Mouse (Mus musculus) adrenal gland, postnatal 10 days (tissue): ENCODE results near the gene Grm7. TPM values are rescaled to one million over a fixed set of nuclear protein-coding genes. Genes with fewer than 3 reads are reported as not detected.

ENCODE experiments used
- DNase-seq: peaks from one replicate; pipeline ENCODE4 v3.0.0; 2021; ENCODE audit warnings: mixed read lengths
- long read RNA-seq, 2 experiments: library from polyadenylated mRNA; stranded (forward); transcript quantifications; one replicate each; pipeline ENCODE4 v2.0.0; 2021
- total RNA-seq, 2 experiments: library from RNA; stranded (reverse); gene quantifications; 2 replicates each; pipeline ENCODE4 v1.2.3; 2021

Grm7 gene
- total RNA-seq, result 1 to 10 TPM in 1 of 2 experiments, under 1 TPM in 1; 0.90 to 1.5 TPM
- long read RNA-seq, experiment 1, result 0 reads
- long read RNA-seq, experiment 2, result 0 reads

DNA sequence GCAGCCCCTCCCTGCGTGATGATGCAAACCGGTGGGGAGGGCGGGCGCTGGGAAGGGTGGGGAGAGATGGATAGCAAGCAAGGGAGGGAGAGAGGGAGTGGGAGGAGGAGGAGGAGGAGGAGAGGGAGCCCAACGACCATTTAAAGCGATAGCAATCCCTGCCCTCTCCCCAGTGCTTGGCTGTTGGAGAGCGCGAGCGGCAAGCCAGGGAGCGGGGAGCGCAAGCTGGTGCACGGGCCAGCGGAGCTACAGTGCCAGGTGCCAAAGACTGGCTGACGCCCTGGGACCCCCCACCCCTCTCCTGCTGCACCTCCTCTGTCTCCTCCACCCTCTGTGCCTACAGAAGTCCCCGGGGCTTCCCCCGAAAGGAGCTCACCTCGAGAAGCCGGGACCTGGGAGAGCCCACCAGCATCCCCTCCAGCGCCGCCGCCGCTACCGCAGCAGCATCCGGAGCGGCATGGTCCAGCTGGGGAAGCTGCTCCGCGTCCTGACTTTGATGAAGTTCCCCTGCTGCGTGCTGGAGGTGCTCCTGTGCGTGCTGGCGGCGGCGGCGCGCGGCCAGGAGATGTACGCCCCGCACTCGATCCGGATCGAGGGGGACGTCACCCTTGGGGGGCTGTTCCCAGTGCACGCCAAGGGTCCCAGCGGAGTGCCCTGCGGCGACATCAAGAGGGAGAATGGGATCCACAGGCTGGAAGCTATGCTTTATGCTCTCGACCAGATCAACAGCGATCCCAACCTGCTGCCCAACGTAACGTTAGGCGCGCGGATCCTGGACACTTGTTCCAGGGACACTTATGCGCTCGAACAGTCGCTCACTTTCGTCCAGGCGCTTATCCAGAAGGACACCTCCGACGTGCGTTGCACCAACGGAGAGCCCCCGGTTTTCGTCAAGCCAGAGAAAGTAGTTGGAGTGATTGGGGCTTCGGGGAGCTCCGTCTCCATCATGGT, at the start of gene Grm7:
Gene Grm7 (plus strand): TSS at position 171 of the 951 bp plus-strand sequence.
- DNase-seq, result peak; percentile 12

DNA sequence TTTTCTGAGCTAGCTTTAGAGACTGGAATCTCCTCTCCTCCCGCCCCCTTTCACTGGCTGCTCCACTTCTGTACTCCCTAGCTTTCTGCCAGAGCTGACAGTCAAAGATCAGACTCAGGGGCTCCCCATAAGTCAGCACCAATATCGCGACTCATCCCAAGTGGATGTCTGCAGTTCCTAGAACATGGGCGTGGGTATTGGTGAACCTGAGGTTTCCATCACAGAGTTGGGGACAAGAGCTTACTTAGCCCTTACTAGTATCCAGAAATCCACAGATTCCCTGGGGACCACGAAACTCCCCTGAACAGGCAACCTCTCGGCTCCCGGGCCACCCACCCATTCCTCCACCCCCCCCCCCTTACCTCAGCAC, 355 bp upstream of the Grm7 start:
- no peak for DNase-seq

- DNase-seq, result no peak
Measured at GRCm38 (mm10) chr6:110646901-110647300, 1.5 kb downstream of the Grm7 start.

- DNase-seq, result no peak
Measured at GRCm38 (mm10) chr6:110649227-110649626, 3.8 kb downstream of the Grm7 start.

DNA sequence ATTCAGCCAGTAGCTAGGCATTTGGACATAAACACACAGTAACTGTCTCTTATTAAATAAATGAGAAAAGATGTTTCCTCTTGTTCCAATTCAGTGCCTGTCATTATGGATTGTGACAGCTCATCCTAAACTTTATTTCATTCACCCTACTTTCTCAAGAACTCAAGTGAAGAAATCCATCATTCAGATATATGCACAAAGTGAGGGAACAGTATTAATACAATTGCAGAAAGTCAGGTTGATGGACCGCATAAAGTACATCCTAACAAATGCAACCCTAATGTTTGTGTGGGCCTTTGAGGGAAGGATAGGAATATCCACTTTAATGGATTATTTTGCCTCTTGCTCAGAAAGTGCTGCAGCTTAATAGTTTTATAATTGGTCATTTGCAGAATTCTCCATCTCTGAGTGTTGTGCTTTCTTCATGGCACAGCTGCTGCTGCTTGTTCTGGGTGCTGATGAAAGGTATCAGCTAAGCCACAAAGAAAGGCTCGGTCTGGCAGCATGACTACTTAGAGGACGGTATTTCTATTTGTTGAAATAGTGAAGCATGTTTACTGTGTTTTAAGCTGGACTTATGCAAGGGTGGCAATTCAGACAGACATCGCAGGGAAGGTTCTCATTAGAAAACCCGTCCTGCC, 8.1 kb downstream of the Grm7 start:
- no peak for DNase-seq

- DNase-seq, result no peak
Measured at GRCm38 (mm10) chr6:110664436-110664835, 19.1 kb downstream of the Grm7 start.

DNA sequence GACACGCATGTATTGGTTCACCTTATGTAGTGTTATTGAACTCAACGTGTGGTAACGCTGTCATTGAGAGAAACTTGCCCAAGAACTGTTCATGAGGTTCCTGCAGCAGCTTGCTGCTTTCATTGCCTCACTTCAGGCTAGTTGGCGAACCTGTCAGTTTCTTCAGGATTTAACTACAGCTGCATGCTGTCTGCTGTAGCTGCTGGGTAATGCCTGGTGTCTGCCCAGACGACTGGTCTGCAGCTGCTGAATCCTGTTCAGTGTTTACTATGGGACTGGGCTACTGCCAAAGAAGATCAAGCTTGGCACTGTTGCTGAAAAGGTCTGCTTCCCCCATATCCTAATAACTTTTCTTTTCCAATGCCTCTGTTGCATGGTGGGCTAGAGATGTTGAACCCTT, 23.1 kb downstream of the Grm7 start:
- no peak for DNase-seq

DNA sequence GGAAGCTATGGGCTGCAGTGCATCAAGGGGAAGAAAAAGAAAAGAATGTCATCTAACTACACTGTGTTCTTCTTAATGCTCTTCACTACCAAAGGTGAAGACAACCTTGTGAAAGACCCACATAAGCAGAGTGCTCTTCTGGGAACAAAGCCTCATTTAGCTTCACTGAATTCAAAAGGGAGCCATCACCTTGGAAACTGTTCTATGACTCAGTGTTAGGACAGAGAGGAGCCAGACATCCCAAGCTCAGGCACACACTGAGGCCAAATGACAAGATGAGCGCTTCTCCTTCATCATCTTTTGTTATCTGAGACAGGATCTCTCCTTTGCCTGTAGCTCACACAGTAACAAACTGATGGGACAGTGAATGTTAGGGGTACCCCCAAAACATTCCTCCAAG, 45.6 kb downstream of the Grm7 start:
- DNase-seq, result no peak

DNA sequence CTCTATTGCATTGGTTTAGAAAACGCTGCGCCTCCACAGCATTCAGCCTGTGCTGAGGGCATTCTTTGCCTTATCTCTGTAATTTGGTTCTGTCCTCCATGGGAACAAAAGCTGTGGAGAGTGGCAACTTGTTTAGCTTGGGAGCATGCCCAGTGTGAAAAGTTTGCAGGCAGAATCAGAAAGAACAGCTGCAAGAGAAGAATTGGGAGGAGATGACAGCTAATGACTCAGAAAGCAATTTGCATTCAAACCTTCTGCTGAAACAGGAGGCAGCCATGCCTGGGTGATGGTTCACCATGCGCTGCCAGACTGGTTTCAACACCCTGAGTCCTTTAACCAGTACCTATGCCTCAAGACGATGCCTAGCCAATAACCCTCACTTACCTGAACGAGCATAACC, 64.4 kb downstream of the Grm7 start:
- no peak for DNase-seq

DNA sequence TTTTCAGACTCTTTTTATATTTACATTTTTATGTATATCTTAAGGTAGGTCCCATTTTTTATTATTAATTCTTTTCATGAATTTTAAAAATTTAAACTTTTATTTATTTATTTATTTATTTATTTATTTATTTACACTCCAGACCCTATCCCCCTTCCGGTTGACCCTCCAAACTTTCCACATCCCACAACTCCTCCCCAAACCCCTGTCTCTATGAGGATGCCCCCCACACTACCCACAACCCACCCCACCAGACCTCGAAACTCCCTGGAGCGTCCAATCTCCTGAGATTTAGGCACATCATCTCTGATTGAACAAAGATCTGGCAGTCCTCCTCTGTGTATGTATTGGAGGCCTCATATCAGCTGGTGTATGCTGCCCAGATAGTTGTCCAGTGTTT, 69.6 kb downstream of the Grm7 start:
- no peak for DNase-seq

- no peak for DNase-seq
Measured at GRCm38 (mm10) chr6:110723371-110723770, 78.0 kb downstream of the Grm7 start.

DNA sequence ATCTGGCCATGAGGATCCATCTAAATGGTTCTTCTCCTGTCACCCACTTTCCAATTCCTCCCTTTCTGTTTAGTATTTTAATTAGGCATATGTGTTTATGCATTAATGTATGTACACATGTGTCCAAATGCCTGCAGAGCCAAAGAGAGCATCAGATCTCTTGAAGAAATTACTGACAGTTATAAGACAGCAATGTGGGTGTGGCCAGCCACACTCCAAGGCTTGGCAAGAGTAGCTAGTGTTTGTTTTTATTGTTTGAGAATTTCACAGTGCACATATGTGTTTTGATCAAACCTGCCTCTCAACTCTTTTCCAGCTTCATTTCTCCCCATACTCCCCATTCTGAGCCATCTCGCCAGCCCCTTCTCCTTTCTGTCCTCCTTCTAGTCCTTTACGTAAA, 88.5 kb downstream of the Grm7 start:
- DNase-seq, result no peak

DNA sequence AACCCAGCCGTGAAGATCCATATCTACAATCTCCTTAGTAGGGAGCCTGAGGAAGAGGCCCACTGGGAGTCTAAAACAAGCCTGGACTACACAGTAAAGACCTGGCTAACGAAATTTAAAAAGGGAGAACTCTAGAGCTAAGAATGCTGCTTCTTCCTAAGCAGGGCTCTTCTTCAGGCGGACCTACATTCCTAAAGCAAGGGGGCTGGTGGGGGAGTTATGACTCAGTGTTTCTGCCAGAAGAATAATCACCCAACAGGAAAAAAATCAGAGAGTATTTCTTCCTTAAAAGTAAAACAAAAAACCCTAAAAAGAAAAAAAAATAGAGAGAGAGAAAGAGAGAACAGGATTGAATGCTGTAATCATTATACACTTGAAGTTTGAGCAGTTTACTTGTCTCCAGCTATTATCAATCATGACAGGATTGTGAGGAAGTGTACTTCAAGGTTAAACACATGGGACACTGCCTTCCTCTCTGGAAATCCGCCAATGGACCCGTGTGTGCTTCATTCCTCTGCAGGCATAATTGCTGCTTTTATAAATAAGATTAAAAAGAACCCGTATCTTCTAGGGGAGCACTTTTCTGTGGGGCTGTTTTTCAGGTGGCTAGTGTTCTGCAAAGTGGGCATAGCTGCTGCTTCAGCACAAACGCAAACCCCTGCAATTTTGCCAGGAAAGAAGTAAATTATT, 98.7 kb downstream of the Grm7 start:
- DNase-seq, result peak; percentile 18

- DNase-seq, result no peak
Measured at GRCm38 (mm10) chr6:110755921-110756320, 110.5 kb downstream of the Grm7 start.

DNA sequence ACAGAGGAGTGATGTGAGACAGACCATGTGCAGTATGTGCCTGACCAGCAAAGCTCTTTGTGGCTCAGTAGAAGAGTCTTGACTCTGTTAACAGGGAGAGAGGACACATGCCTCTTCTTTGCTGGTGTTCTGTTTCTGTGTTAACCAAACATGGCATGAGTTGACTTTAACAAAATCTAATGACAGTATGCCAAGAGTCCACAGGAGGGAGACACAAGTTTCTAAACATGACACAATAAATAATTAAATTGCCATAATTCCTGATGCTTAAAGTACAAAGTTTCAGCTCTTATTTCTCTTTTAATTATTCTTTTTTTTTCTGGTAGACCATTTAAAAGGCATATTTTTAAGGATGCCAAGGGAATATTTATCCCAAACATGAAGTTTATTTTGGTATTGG, 124.2 kb downstream of the Grm7 start:
- DNase-seq, result no peak

DNA sequence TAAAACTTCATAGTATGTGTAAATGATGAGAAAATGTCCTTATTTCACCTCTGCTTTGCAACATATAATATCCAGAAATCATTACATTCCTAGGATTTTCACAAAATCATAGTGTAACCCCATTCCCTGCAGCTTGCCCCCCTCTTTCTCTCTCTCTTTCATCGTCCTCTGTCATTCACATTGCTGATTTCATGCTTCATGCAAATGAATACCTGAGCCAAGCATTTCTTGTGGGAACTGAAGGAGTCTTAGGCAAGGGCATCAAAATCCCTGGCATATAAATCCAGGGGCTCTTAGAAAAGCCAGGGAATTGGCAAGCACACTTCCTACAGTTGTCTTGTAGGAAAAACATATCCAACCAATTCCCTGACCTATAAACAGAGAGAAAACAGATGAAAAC, 127.3 kb downstream of the Grm7 start:
- no peak for DNase-seq

- no peak for DNase-seq
Measured at GRCm38 (mm10) chr6:110776046-110776445, 130.7 kb downstream of the Grm7 start.

- DNase-seq, result no peak
Measured at GRCm38 (mm10) chr6:110785497-110785928, 140.1 kb downstream of the Grm7 start.

DNA sequence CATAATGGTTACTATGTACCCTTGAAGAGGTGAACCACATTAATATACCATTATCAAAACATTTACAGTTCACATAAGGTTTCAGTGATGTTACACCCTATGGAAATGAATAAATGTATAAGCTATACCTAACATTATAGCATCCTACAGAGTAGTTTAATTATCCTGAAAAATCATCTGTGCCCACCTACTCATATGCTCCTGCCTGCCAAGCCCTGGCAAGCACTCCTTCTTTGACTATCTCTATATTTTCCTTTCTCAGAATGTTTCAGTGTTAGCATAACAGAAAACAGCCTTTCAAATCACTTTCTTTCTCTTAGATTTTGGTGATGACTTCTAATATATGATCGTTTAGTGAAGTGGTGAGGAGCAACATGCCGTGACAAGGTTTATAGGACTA, 147.3 kb downstream of the Grm7 start:
- DNase-seq, result no peak

- no peak for DNase-seq
Measured at GRCm38 (mm10) chr6:110807481-110807880, 162.1 kb downstream of the Grm7 start.

- no peak for DNase-seq
Measured at GRCm38 (mm10) chr6:110812214-110812613, 166.8 kb downstream of the Grm7 start.

- DNase-seq, result no peak
Measured at GRCm38 (mm10) chr6:110818236-110818635, 172.9 kb downstream of the Grm7 start.

GRCm38 (mm10) chr6:110868311-110868710, 222.9 kb downstream of the Grm7 start:
- DNase-seq, result no peak
